Mouse (Mus musculus) liver, embryonic 14 days (tissue): ENCODE data around the gene Myod1. TPM values are rescaled to one million over a fixed set of nuclear protein-coding genes. Genes with fewer than 3 reads are reported as not detected.

Experiments used
- polyA plus RNA-seq: library from polyadenylated mRNA; depleted of rRNA; stranded (reverse); fragments of >200 nt; gene quantifications from 2 replicates; pipeline ENCODE4 v1.2.3, GENCODE M21; 2012; rRNA removed

Gene Myod1
- 0.03 and 0.87 TPM in 2 replicates for polyA plus RNA-seq

DNA sequence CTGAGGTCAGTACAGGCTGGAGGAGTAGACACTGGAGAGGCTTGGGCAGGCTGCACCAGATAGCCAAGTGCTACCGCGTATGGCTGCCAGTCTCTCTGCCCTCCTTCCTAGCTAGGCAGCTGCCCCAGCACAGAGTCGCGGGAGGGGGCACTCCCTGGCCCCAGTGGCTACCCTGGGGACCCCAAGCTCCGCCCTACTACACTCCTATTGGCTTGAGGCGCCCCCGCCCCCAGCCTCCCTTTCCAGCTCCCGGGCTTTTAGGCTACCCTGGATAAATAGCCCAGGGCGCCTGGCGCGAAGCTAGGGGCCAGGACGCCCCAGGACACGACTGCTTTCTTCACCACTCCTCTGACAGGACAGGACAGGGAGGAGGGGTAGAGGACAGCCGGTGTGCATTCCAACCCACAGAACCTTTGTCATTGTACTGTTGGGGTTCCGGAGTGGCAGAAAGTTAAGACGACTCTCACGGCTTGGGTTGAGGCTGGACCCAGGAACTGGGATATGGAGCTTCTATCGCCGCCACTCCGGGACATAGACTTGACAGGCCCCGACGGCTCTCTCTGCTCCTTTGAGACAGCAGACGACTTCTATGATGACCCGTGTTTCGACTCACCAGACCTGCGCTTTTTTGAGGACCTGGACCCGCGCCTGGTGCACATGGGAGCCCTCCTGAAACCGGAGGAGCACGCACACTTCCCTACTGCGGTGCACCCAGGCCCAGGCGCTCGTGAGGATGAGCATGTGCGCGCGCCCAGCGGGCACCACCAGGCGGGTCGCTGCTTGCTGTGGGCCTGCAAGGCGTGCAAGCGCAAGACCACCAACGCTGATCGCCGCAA lies at the start of gene Myod1:
Myod1 (plus strand) TSS at position 303 of the 836 bp plus-strand sequence.

DNA sequence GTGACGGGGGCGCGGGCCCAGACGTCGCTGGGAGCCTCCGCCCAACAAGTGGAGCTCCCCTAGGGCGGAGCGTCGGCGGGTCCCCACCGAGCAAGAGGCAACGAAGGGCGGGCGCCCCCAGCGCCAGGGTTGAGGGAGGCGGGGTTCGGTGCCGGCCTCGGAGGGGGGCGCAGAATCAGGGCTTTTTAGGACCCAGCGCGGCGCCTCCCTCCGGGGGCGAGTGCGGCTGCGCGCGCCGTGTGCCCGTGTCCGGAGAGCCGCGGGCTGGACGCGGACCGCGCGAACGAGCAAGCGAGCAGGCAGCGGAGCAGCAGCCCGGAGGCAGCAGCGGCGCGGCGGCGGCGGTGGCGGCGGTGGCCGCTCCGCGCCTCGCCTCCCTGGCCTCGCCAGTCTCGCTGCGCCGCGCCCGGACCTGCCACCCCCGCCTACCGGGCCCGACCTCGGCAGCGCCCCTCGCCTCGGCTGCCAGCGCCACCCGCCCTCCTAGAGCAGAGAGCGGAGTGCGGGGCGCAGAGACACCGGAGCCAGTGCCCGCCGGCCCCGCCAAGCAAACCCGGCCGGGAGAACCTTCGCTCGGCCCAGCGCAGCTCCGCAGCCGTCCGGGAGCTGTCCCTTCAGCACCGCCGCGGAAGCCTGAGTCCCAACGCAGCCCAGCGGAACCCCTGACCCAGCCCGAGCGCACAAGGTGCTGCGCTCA lies 20.1 kb downstream of the Myod1 start, which contains the start of gene Kcnc1:
Kcnc1 (plus strand) TSS at position 267 of the 697 bp plus-strand sequence.

Other genes starting within 250 kb of the Myod1 start
- 0.07 and 0.09 TPM in 2 replicates for gene Abcc8, start 196.4 kb upstream of the Myod1 start, polyA plus RNA-seq
- gene Ush1c, start 138.0 kb upstream of the Myod1 start, polyA plus RNA-seq, result 0.03 TPM in 1 of 2 replicates, not detected in the other
- under 0.01 and 0.02 TPM in 2 replicates for gene Otog, start 135.5 kb upstream of the Myod1 start, polyA plus RNA-seq
- gene Kcnc1, start 20.0 kb downstream of the Myod1 start, polyA plus RNA-seq, result 0.01 TPM in 1 of 2 replicates, not detected in the other